Mouse (Mus musculus): ENCODE measurements around the gene Kcnk1. TPM values are rescaled to one million over a fixed set of nuclear protein-coding genes. Genes with fewer than 3 reads are reported as not detected.

Gene Kcnk1
- polyA plus RNA-seq, 1 experiment = 40.5 TPM

- no peaks in the 10 kb centered on the region for H3K4me1 ChIP-seq (ENCODE audit: control insufficient read depth, insufficient read depth, insufficient read length, low read length)
- TF ChIP-seq CTCF (IDR thresholded peaks at IDR 0.05; ENCODE audit: extremely low read depth, insufficient read length, insufficient replicate concordance, low read depth, low read length) (no peak), POLR2A (IDR thresholded peaks at IDR 0.05; ENCODE audit: low read depth, low read length) (no peak)
- 92% methylated on average over 1 of the region's 1 CpGs for WGBS
- no peak overlapping the region for H3K27ac ChIP-seq (ENCODE audit: insufficient read depth, low read depth, low read length)
- H3K36me3 ChIP-seq (ENCODE audit: control insufficient read depth, insufficient read depth, low read length) = no peaks in the 10 kb centered on the region
- H3K27me3 ChIP-seq (ENCODE audit: control insufficient read depth, insufficient read depth, low read length) = no peaks in the 10 kb centered on the region; the same call in 1 of the 2 replicates
- no peak overlapping the region for H3K4me3 ChIP-seq (ENCODE audit: low read depth, low read length)
Measured at GRCm38 (mm10) chr8:125957994-125958368, 37.0 kb upstream of the Kcnk1 start.

DNA sequence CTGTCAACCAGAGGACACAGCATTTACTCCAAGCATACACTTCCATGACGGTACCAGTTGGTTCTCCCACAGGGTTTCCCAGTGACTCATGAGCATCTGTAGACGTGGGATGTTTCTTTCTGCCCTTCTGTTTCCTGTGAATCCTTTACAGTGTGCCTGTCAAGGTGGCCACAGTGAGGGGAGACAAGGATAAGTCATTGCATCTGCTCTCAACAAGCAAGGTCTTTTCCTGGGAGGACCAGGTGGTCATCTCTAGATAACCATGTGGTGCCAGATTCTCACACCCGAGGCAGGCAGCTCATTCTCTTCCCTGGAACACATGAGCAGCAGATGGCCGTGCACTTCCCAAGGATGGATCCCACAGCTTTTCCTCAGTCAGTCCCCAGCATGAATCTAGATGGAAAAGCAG lies 35.6 kb upstream of the Kcnk1 start:
- H3K4me1 ChIP-seq (ENCODE audit: control insufficient read depth, insufficient read depth, insufficient read length, low read length) = no peaks in the 10 kb centered on the region
- no peak overlapping the region for H3K4me3 ChIP-seq (ENCODE audit: low read depth, low read length)
- H3K36me3 ChIP-seq (ENCODE audit: control insufficient read depth, insufficient read depth, low read length) = no peaks in the 10 kb centered on the region
- WGBS = 56% methylated on average over 4 of the region's 4 CpGs
- peaks cover 6% of the 10 kb centered on the region for H3K27me3 ChIP-seq (ENCODE audit: control insufficient read depth, insufficient read depth, low read length)
- TF ChIP-seq POLR2A (IDR thresholded peaks at IDR 0.05; ENCODE audit: low read depth, low read length) (no peak), CTCF (IDR thresholded peaks at IDR 0.05; ENCODE audit: extremely low read depth, insufficient read length, insufficient replicate concordance, low read depth, low read length) (no peak)
- H3K27ac ChIP-seq (ENCODE audit: insufficient read depth, low read depth, low read length) = no peak overlapping the region

DNA sequence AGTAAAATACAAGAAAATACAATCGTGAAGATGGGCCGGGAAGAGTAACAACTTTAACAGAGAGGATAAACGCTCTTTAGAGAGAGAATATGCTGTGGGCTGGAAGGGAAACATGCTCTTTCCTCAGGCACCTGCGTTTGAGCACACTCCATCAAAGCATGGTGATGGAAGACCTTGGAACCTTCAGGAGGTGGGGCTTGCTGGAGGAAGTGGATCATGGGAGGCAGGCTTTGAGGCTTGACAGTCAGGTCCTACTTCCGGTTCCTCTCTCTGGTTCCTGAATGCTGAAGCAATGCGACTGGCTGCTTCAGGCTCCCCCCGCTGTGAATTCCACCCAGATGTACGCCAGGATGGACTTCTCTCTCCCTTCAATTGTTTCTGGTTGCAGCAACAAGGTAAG lies 34.9 kb upstream of the Kcnk1 start:
- H3K4me1 ChIP-seq (ENCODE audit: control insufficient read depth, insufficient read depth, insufficient read length, low read length) = no peaks in the 10 kb centered on the region
- no peak for TF ChIP-seq POLR2A (IDR thresholded peaks at IDR 0.05; ENCODE audit: low read depth, low read length)
- no peak for TF ChIP-seq CTCF (IDR thresholded peaks at IDR 0.05; ENCODE audit: extremely low read depth, insufficient read length, insufficient replicate concordance, low read depth, low read length)
- WGBS = 75% methylated on average over 8 of the region's 8 CpGs
- H3K27me3 ChIP-seq (ENCODE audit: control insufficient read depth, insufficient read depth, low read length) = peaks cover 8% of the 10 kb centered on the region
- no peaks in the 10 kb centered on the region for H3K36me3 ChIP-seq (ENCODE audit: control insufficient read depth, insufficient read depth, low read length)
- H3K27ac ChIP-seq (ENCODE audit: insufficient read depth, low read depth, low read length) = no peak overlapping the region
- H3K4me3 ChIP-seq (ENCODE audit: low read depth, low read length) = no peak overlapping the region

GRCm38 (mm10) chr8:125961790-125962189 lies 33.2 kb upstream of the Kcnk1 start:
- WGBS = 90% methylated on average over 6 of the region's 6 CpGs

DNA sequence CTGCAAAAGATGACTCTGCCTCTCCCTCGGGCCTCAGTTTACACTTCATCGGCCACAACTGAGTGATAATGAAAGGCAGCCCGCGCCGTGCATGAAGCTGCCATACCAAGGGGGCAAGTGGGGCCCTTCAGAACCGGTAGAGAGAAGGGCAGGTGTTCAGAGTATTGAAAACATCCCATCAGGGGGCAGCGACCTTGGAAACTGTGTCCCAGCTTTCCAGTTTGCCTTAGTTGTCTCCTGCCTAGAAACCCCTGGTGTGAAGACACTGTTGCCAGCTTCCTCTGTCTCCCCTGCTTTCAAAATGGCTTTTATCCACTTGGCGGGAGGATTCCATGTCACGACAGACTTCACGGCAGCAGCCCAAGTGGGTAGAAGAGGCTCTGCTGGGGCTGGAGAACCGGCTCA lies 31.2 kb upstream of the Kcnk1 start:
- Histone ChIP-seq H3K4me1 (ENCODE audit: control insufficient read depth, insufficient read depth, insufficient read length, low read length) (no peaks in the 10 kb centered on the region), H3K4me3 (ENCODE audit: low read depth, low read length) (no peak overlapping the region), H3K36me3 (ENCODE audit: control insufficient read depth, insufficient read depth, low read length) (no peaks in the 10 kb centered on the region), H3K27ac (ENCODE audit: insufficient read depth, low read depth, low read length) (no peak overlapping the region), H3K27me3 (ENCODE audit: control insufficient read depth, insufficient read depth, low read length) (peaks cover 8% of the 10 kb centered on the region)
- no peak for TF ChIP-seq CTCF (IDR thresholded peaks at IDR 0.05; ENCODE audit: extremely low read depth, insufficient read length, insufficient replicate concordance, low read depth, low read length)
- no peak for TF ChIP-seq POLR2A (IDR thresholded peaks at IDR 0.05; ENCODE audit: low read depth, low read length)
- 6% methylated on average over 11 of the region's 11 CpGs for WGBS

More at GRCm38 (mm10) chr8:125961790-125962189, 33.2 kb upstream of the Kcnk1 start:
- Histone ChIP-seq H3K4me3 (ENCODE audit: low read depth, low read length) (no peak overlapping the region), H3K36me3 (ENCODE audit: control insufficient read depth, insufficient read depth, low read length) (no peaks in the 10 kb centered on the region), H3K27ac (ENCODE audit: insufficient read depth, low read depth, low read length) (no peak overlapping the region), H3K4me1 (ENCODE audit: control insufficient read depth, insufficient read depth, insufficient read length, low read length) (no peaks in the 10 kb centered on the region), H3K27me3 (ENCODE audit: control insufficient read depth, insufficient read depth, low read length) (peaks cover 8% of the 10 kb centered on the region)
- TF ChIP-seq CTCF (IDR thresholded peaks at IDR 0.05; ENCODE audit: extremely low read depth, insufficient read length, insufficient replicate concordance, low read depth, low read length) = no peak
- no peak for TF ChIP-seq POLR2A (IDR thresholded peaks at IDR 0.05; ENCODE audit: low read depth, low read length)

DNA sequence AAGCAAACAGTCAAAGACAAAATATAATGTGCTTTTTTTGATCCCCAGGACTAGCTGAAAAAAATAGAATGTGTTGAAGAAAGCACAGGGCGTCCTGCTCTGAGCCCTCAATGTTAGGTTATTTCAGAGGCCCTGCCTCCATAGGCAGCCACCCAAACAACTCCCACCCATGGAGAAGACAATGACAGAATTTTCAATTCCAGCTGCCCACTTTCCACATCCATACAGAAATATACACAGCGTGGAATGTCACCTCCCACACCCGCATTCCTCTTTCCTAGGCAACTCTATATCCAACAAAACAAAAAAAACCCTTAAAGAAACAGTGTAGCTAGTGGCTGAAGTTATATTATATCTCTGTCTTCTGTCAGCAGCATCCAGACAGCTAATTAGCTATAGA lies 23.6 kb upstream of the Kcnk1 start:
- Histone ChIP-seq H3K36me3 (ENCODE audit: control insufficient read depth, insufficient read depth, low read length) (no peaks in the 10 kb centered on the region), H3K4me1 (ENCODE audit: control insufficient read depth, insufficient read depth, insufficient read length, low read length) (no peaks in the 10 kb centered on the region), H3K27ac (ENCODE audit: insufficient read depth, low read depth, low read length) (no peak overlapping the region), H3K4me3 (ENCODE audit: low read depth, low read length) (no peak overlapping the region), H3K27me3 (ENCODE audit: control insufficient read depth, insufficient read depth, low read length) (no peaks in the 10 kb centered on the region)
- WGBS = 63% methylated on average over 3 of the region's 3 CpGs
- no peak for TF ChIP-seq POLR2A (IDR thresholded peaks at IDR 0.05; ENCODE audit: low read depth, low read length)
- TF ChIP-seq CTCF (IDR thresholded peaks at IDR 0.05; ENCODE audit: extremely low read depth, insufficient read length, insufficient replicate concordance, low read depth, low read length) = no peak

DNA sequence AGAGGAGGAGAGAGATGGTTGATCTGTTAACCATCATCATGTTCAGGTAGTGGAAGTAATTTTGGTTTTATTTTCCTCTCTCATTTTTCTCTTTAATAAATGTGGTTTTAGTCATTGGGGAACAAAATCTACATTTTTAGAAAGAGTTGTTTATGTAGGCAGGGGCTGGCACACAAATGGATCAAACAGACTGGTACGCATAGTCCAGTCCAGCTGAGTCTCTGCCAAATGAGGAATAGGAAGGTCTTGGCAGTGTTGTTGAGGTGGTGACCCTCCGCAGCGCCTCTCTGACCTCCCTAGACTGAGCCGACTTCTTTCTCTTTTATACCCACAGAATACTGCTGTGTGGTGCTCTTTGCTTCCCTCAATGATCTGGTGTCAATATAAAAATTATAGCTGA lies 19.0 kb upstream of the Kcnk1 start:
- no peak overlapping the region for H3K27ac ChIP-seq (ENCODE audit: insufficient read depth, low read depth, low read length)
- H3K4me3 ChIP-seq (ENCODE audit: low read depth, low read length) = no peak overlapping the region
- no peaks in the 10 kb centered on the region for H3K27me3 ChIP-seq (ENCODE audit: control insufficient read depth, insufficient read depth, low read length)
- H3K4me1 ChIP-seq (ENCODE audit: control insufficient read depth, insufficient read depth, insufficient read length, low read length) = no peaks in the 10 kb centered on the region
- 80% methylated on average over 4 of the region's 4 CpGs for WGBS
- no peak for TF ChIP-seq CTCF (IDR thresholded peaks at IDR 0.05; ENCODE audit: extremely low read depth, insufficient read length, insufficient replicate concordance, low read depth, low read length)
- no peak for TF ChIP-seq POLR2A (IDR thresholded peaks at IDR 0.05; ENCODE audit: low read depth, low read length)
- no peaks in the 10 kb centered on the region for H3K36me3 ChIP-seq (ENCODE audit: control insufficient read depth, insufficient read depth, low read length)

DNA sequence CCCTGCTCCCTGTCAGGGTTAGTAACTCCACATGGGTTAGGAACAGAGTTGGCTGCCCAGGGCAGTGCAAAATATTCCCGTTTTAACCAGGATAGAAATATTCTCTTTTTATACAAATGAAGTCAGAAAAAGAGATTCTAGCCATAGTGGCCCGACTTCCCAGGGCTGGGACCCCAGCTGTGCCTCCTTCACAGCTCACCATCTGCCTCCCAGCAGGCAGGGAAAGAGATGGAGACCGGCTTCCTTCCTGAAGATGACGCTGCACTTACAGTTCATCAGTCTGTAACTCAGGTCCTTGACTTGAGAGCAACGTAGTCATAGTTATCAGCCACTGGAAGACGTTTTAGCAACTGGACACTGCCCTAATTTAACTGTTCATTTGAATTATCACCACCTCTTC lies 14.1 kb upstream of the Kcnk1 start:
- WGBS = 33% methylated on average over 6 of the region's 6 CpGs
- no peaks in the 10 kb centered on the region for H3K36me3 ChIP-seq (ENCODE audit: control insufficient read depth, insufficient read depth, low read length)
- H3K27ac ChIP-seq (ENCODE audit: insufficient read depth, low read depth, low read length) = no peak overlapping the region
- H3K27me3 ChIP-seq (ENCODE audit: control insufficient read depth, insufficient read depth, low read length) = no peaks in the 10 kb centered on the region
- no peak overlapping the region for H3K4me3 ChIP-seq (ENCODE audit: low read depth, low read length)
- no peaks in the 10 kb centered on the region for H3K4me1 ChIP-seq (ENCODE audit: control insufficient read depth, insufficient read depth, insufficient read length, low read length)
- TF ChIP-seq POLR2A (IDR thresholded peaks at IDR 0.05; ENCODE audit: low read depth, low read length) (no peak), CTCF (IDR thresholded peaks at IDR 0.05; ENCODE audit: extremely low read depth, insufficient read length, insufficient replicate concordance, low read depth, low read length) (no peak)

Data from small intestine, adult 2 months (tissue).